Comparison of ENCODE assay signal across 13 mouse cellular contexts in the genomic region with DNA sequence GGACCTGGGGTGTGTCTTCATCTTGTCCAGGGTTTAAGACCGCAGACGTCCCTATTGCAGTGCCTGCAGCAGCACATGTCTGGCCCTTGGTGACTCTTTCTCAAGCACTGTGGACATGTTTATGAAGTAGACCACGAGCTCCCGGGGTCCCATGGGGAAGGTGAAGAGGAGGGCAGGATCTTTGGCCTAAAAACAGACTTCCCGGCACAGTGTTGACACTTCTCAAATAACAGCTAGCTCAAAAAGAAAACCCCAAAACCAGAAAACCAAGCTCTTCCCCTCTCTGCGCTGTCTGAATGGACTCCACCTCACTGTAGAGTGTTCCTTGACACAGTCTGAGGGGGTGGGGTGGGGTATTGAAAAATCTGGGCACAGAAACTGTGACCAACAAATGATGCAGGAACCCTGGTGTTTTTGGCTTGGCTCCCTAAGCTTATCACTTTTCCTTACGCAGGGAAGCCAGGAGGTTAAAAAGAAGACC. TPM values are rescaled to one million over a fixed set of nuclear protein-coding genes. Genes with fewer than 3 reads are reported as not detected.
A peak's percentile ranks its signal among the peaks of the same experiment; 100 is the strongest.
DNase-seq lines count a peak whose midpoint lies in the region; ATAC-seq lines count a peak whose summit lies in the region.
"Had no signal": no experiment of that assay in that cellular context is flagged by ENCODE, and none has a peak within 500 bp of the region (broad histone marks: within the 10 kb centered on the region; RNA-seq: fewer than 3 reads in every experiment).

No protein-coding gene starts in this region.

- H3K9ac ChIP-seq in hindbrain, embryonic 14.5 days, result 0 out of 2 replicates have a peak overlapping the region, but pooled peaks have one; percentile 16
- no peak overlapping the region for H3K9ac ChIP-seq in hindbrain, embryonic 13.5 days
- no peak overlapping the region; the same call in 1 of the 2 replicates for H3K9ac ChIP-seq in lung, embryonic 16.5 days (ENCODE audit: low read length)
- no peak overlapping the region for H3K9ac ChIP-seq in neural tube, embryonic 15.5 days (replicated peaks)
- no peak overlapping the region for H3K9ac ChIP-seq in kidney, embryonic 15.5 days
- H3K9ac ChIP-seq: forebrain, embryonic 15.5 days; midbrain, embryonic 12.5 days had no signal

- no peak overlapping the region for H3K4me3 ChIP-seq in hindbrain, embryonic 14.5 days (replicated peaks; ENCODE audit: low read length)
- no peak overlapping the region for H3K4me3 ChIP-seq in hindbrain, embryonic 13.5 days
- no peak overlapping the region for H3K4me3 ChIP-seq in lung, embryonic 16.5 days (ENCODE audit: low read length)
- no peak overlapping the region for H3K4me3 ChIP-seq in neural tube, embryonic 15.5 days (replicated peaks)
- H3K4me3 ChIP-seq in kidney, embryonic 15.5 days (replicated peaks), result no peak overlapping the region
- H3K4me3 ChIP-seq: forebrain, embryonic 15.5 days; layer of hippocampus, adult 2 months; midbrain, embryonic 12.5 days had no signal

- peak; percentile 62 to 72 for DNase-seq in cerebellum, postnatal 10 days
- no peak for DNase-seq in cerebellum, adult 18-20 months
- DNase-seq in hindbrain, embryonic 14.5 days (ENCODE audit: low spot score), result no peak
- DNase-seq in 416B (ENCODE audit: low read depth), result peak; percentile 77
- DNase-seq: gastrocnemius, postnatal 14 days; right cerebral cortex, postnatal 4 days had no signal

- no peaks in the 10 kb centered on the region for H3K27me3 ChIP-seq in hindbrain, embryonic 14.5 days (ENCODE audit: control insufficient read depth, insufficient read depth, low read length)
- peaks cover 7% of the 10 kb centered on the region; the same call in 1 of the 2 replicates for H3K27me3 ChIP-seq in hindbrain, embryonic 13.5 days
- no peaks in the 10 kb centered on the region for H3K27me3 ChIP-seq in lung, embryonic 16.5 days (ENCODE audit: control insufficient read depth, insufficient read depth, low read depth, low read length)
- H3K27me3 ChIP-seq in neural tube, embryonic 15.5 days (replicated peaks), result no peaks in the 10 kb centered on the region
- no peaks in the 10 kb centered on the region; the same call in 1 of the 2 replicates for H3K27me3 ChIP-seq in kidney, embryonic 15.5 days
- H3K27me3 ChIP-seq: forebrain, embryonic 15.5 days had no signal

- WGBS in hindbrain, embryonic 14.5 days, result 62% methylated on average over 7 of the region's 7 CpGs
- 58% methylated on average over 7 of the region's 7 CpGs for WGBS in hindbrain, embryonic 13.5 days
- WGBS in lung, embryonic 16.5 days, result 16% methylated on average over 7 of the region's 7 CpGs
- WGBS in neural tube, embryonic 15.5 days, result 59% methylated on average over 7 of the region's 7 CpGs
- WGBS in kidney, embryonic 15.5 days, result 22% methylated on average over 7 of the region's 7 CpGs

- H3K4me2 ChIP-seq in hindbrain, embryonic 14.5 days (replicated peaks), result no peak overlapping the region
- H3K4me2 ChIP-seq in hindbrain, embryonic 13.5 days, result no peak overlapping the region
- H3K4me2 ChIP-seq in lung, embryonic 16.5 days (ENCODE audit: low read depth, low read length), result no peak overlapping the region
- no peak overlapping the region for H3K4me2 ChIP-seq in neural tube, embryonic 15.5 days
- H3K4me2 ChIP-seq in kidney, embryonic 15.5 days, result no peak overlapping the region
- H3K4me2 ChIP-seq: forebrain, embryonic 15.5 days; midbrain, embryonic 12.5 days had no signal

- H3K27ac ChIP-seq in hindbrain, embryonic 14.5 days, result no peak overlapping the region
- H3K27ac ChIP-seq in hindbrain, embryonic 13.5 days, result no peak overlapping the region
- no peak overlapping the region for H3K27ac ChIP-seq in lung, embryonic 16.5 days (ENCODE audit: low read length)
- no peak overlapping the region for H3K27ac ChIP-seq in neural tube, embryonic 15.5 days (replicated peaks)
- H3K27ac ChIP-seq in kidney, embryonic 15.5 days, result no peak overlapping the region
- H3K27ac ChIP-seq: forebrain, embryonic 15.5 days; layer of hippocampus, adult 2 months; midbrain, embryonic 12.5 days had no signal

- H3K36me3 ChIP-seq in hindbrain, embryonic 14.5 days (replicated peaks; ENCODE audit: control insufficient read depth, insufficient read depth), result no peaks in the 10 kb centered on the region
- H3K36me3 ChIP-seq in hindbrain, embryonic 13.5 days, result no peaks in the 10 kb centered on the region
- H3K36me3 ChIP-seq in lung, embryonic 16.5 days (ENCODE audit: control insufficient read depth, insufficient read depth, low read length), result no peaks in the 10 kb centered on the region
- H3K36me3 ChIP-seq in neural tube, embryonic 15.5 days, result no peaks in the 10 kb centered on the region
- no peaks in the 10 kb centered on the region for H3K36me3 ChIP-seq in kidney, embryonic 15.5 days
- H3K36me3 ChIP-seq: forebrain, embryonic 15.5 days; midbrain, embryonic 12.5 days had no signal

- no peak for ATAC-seq in hindbrain, embryonic 14.5 days (ENCODE audit: low FRiP score)
- ATAC-seq in hindbrain, embryonic 13.5 days (ENCODE audit: low FRiP score), result no peak
- peak; percentile 45; the same call in 1 of the 2 replicates for ATAC-seq in lung, embryonic 16.5 days (ENCODE audit: low read depth)
- no peak for ATAC-seq in neural tube, embryonic 15.5 days (ENCODE audit: low FRiP score)
- no peak for ATAC-seq in kidney, embryonic 15.5 days (replicated peaks; ENCODE audit: low FRiP score)
- ATAC-seq: forebrain, embryonic 15.5 days had no signal

- no peaks in the 10 kb centered on the region for H3K9me3 ChIP-seq in hindbrain, embryonic 14.5 days (ENCODE audit: control insufficient read depth, low read length)
- H3K9me3 ChIP-seq in hindbrain, embryonic 13.5 days, result no peaks in the 10 kb centered on the region
- no peaks in the 10 kb centered on the region for H3K9me3 ChIP-seq in lung, embryonic 16.5 days (ENCODE audit: control insufficient read depth, low read length)
- H3K9me3 ChIP-seq in neural tube, embryonic 15.5 days (replicated peaks), result no peaks in the 10 kb centered on the region
- no peaks in the 10 kb centered on the region for H3K9me3 ChIP-seq in kidney, embryonic 15.5 days (replicated peaks)
- H3K9me3 ChIP-seq: forebrain, embryonic 15.5 days; midbrain, embryonic 12.5 days had no signal

- peaks cover 7% of the 10 kb centered on the region; the same call in 1 of the 2 replicates for H3K4me1 ChIP-seq in hindbrain, embryonic 14.5 days (replicated peaks; ENCODE audit: control insufficient read depth, insufficient read depth, low read length)
- peaks cover 4% of the 10 kb centered on the region; the same call in 1 of the 2 replicates for H3K4me1 ChIP-seq in hindbrain, embryonic 13.5 days (replicated peaks)
- H3K4me1 ChIP-seq in lung, embryonic 16.5 days (replicated peaks; ENCODE audit: control insufficient read depth, insufficient read depth, low read length), result peaks cover 17% of the 10 kb centered on the region
- no peaks in the 10 kb centered on the region for H3K4me1 ChIP-seq in neural tube, embryonic 15.5 days
- H3K4me1 ChIP-seq in kidney, embryonic 15.5 days, result peaks cover 13% of the 10 kb centered on the region
- H3K4me1 ChIP-seq: forebrain, embryonic 15.5 days had no signal

RNA-seq across cellular contexts. Expression of a gene that starts 42.3 kb away (rescaled TPM):
- 1.8 and 2.2 TPM in 2 replicates for polyA plus RNA-seq in hindbrain, embryonic 14.5 days (2014; fragmentation: Nextera tagmentation; extraction: Ambion mirVana)
- polyA plus RNA-seq in hindbrain, embryonic 13.5 days (2015; fragmentation: Nextera tagmentation; extraction: Ambion mirVana), result 2.1 and 3.0 TPM in 2 replicates
- polyA plus RNA-seq in lung, embryonic 16.5 days (2015; fragmentation: Nextera tagmentation; extraction: Ambion mirVana), result 9.4 and 10.9 TPM in 2 replicates
- 2.9 and 12.2 TPM in 2 replicates for polyA plus RNA-seq in neural tube, embryonic 15.5 days (2015; fragmentation: Nextera tagmentation; extraction: Ambion mirVana)
- 1.6 and 2.1 TPM in 2 replicates for polyA plus RNA-seq in kidney, embryonic 15.5 days (2015; fragmentation: Nextera tagmentation; extraction: Ambion mirVana)

Comparison
In these comparisons a context has a peak if more than half of its experiments do, and no peak if none do; other contexts are left out.
1. DNase-seq: peak in cerebellum, postnatal 10 days (2 of 2) and 416B (single experiment); none in cerebellum, adult 18-20 months (0 of 2) and hindbrain, embryonic 14.5 days (single experiment).